Mouse (Mus musculus) CD4-positive, CD25-positive, alpha-beta regulatory T cell, adult 4 months (primary cell): ENCODE measurements around the gene Vmn2r7. TPM values are rescaled to one million over a fixed set of nuclear protein-coding genes. Genes with fewer than 3 reads are reported as not detected.
"Not testable (repeated sequence)": the region's sequence is repeated elsewhere in the genome, so short reads cannot be mapped to it uniquely, and the experiment has no call there.

Source experiments
- ATAC-seq: one replicate; pipeline ENCODE4 v1.8.0; 2017
- polyA plus RNA-seq, 2 experiments: library from polyadenylated mRNA; unstranded; fragments of 100-300 nt; shearing (Covaris generic); gene quantifications; one replicate each; pipeline ENCODE4 v1.2.1; 2017

Gene Vmn2r7
- not detected for polyA plus RNA-seq

- ATAC-seq = not testable (repeated sequence)
Observed at GRCm38 (mm10) chr3:64844665-64845064, at the start of gene Vmn2r7. Gene Vmn2r7 (minus strand): TSS chr3:64844765.

- ATAC-seq = no peak
Observed at GRCm38 (mm10) chr3:64889725-64890124, 45.2 kb upstream of the Vmn2r7 start.

- ATAC-seq = no peak
Observed at GRCm38 (mm10) chr3:64878199-64878977, 33.8 kb upstream of the Vmn2r7 start.

GRCm38 (mm10) chr3:64876669-64877068 lies 32.1 kb upstream of the Vmn2r7 start:
- no peak for ATAC-seq

- no peak for ATAC-seq
Observed at GRCm38 (mm10) chr3:64842881-64843280, 1.7 kb downstream of the Vmn2r7 start.

GRCm38 (mm10) chr3:64842299-64842698 lies 2.3 kb downstream of the Vmn2r7 start:
- no peak for ATAC-seq

GRCm38 (mm10) chr3:64831134-64831533 lies 13.4 kb downstream of the Vmn2r7 start:
- ATAC-seq = no peak

GRCm38 (mm10) chr3:64791245-64791591 lies 53.3 kb downstream of the Vmn2r7 start:
- no peak for ATAC-seq

- ATAC-seq = no peak
Observed at GRCm38 (mm10) chr3:64790509-64791244, 53.9 kb downstream of the Vmn2r7 start.

- no peak for ATAC-seq
Observed at GRCm38 (mm10) chr3:64782901-64783300, 61.7 kb downstream of the Vmn2r7 start.

GRCm38 (mm10) chr3:64772132-64772531 lies 72.4 kb downstream of the Vmn2r7 start:
- ATAC-seq = no peak

- no peak for ATAC-seq
Observed at GRCm38 (mm10) chr3:64756145-64756544, 88.4 kb downstream of the Vmn2r7 start.

- not testable (repeated sequence) for ATAC-seq
Observed at GRCm38 (mm10) chr3:64727187-64727970, 117.2 kb downstream of the Vmn2r7 start.

- not testable (repeated sequence) for ATAC-seq
Observed at GRCm38 (mm10) chr3:64725736-64726135, 118.8 kb downstream of the Vmn2r7 start.

GRCm38 (mm10) chr3:64676069-64676468 lies 168.5 kb downstream of the Vmn2r7 start:
- not testable (repeated sequence) for ATAC-seq
